Mouse (Mus musculus): Measurements from ENCODE around the gene Dolpp1. TPM values are rescaled to one million over a fixed set of nuclear protein-coding genes. Genes with fewer than 3 reads are reported as not detected.

Gene Dolpp1
- polyA plus RNA-seq, 1 experiment from 2014 or later = 41.7 TPM

- Histone ChIP-seq H3K27ac (ENCODE audit: low read depth) (no peak overlapping the region), H3K9me3 (ENCODE audit: control insufficient read depth, low read length) (no peaks in the 10 kb centered on the region), H3K27me3 (replicated peaks; ENCODE audit: control insufficient read depth, insufficient read depth, low read length) (no peaks in the 10 kb centered on the region), H3K36me3 (ENCODE audit: control insufficient read depth, insufficient read depth, low read length) (peaks cover 42% of the 10 kb centered on the region), H3K4me2 (ENCODE audit: low read length) (no peak overlapping the region), H3K4me3 (ENCODE audit: low read depth, low read length) (no peak overlapping the region), H3K9ac (ENCODE audit: low read length) (no peak overlapping the region), H3K4me1 (replicated peaks; ENCODE audit: control insufficient read depth, insufficient read depth, low read length) (peaks cover 10% of the 10 kb centered on the region)
- ATAC-seq (replicated peaks; ENCODE audit: low FRiP score, low TSS enrichment, low read depth) (no peak), DNase-seq (ENCODE audit: low spot score) (no peak)
- 64% methylated on average over 5 of the region's 5 CpGs for WGBS
These were observed 25.9 kb upstream of the Dolpp1 start for GRCm38 (mm10) chr2:30366203-30366602.

GRCm38 (mm10) chr2:30371544-30371943 lies 20.5 kb upstream of the Dolpp1 start:
- Histone ChIP-seq H3K36me3 (ENCODE audit: control insufficient read depth, insufficient read depth, low read length) (peaks cover 82% of the 10 kb centered on the region), H3K4me3 (ENCODE audit: low read depth, low read length) (no peak overlapping the region), H3K4me2 (ENCODE audit: low read length) (no peak overlapping the region), H3K27me3 (replicated peaks; ENCODE audit: control insufficient read depth, insufficient read depth, low read length) (no peaks in the 10 kb centered on the region), H3K9ac (ENCODE audit: low read length) (no peak overlapping the region), H3K9me3 (ENCODE audit: control insufficient read depth, low read length) (no peaks in the 10 kb centered on the region), H3K27ac (ENCODE audit: low read depth) (no peak overlapping the region), H3K4me1 (replicated peaks; ENCODE audit: control insufficient read depth, insufficient read depth, low read length) (no peaks in the 10 kb centered on the region)
- 93% methylated on average over 8 of the region's 8 CpGs for WGBS
- DNase-seq (ENCODE audit: low spot score) (no peak), ATAC-seq (replicated peaks; ENCODE audit: low FRiP score, low TSS enrichment, low read depth) (no peak)

DNA sequence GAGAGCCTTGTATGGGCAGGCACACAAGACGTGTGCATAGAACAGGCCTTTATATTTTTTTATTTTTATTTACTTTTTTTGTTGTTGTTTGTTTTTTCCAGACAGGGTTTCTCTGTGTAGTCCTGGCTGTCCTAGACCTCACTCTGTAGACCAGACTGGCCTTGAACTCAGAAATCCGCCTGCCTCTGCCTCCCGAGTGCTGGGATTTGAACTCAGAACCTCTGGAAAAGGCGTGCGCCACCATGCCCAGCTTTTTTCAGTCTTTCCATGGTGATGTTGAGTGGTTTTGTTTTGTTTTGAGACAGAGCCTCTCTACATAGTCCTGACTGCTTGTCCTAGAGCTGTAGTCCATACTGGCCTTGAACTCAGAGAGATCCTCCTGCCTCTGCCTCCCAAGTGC lies 19.3 kb upstream of the Dolpp1 start:
- Histone ChIP-seq H3K9me3 (ENCODE audit: control insufficient read depth, low read length) (no peaks in the 10 kb centered on the region), H3K27me3 (replicated peaks; ENCODE audit: control insufficient read depth, insufficient read depth, low read length) (no peaks in the 10 kb centered on the region), H3K27ac (ENCODE audit: low read depth) (no peak overlapping the region), H3K4me1 (replicated peaks; ENCODE audit: control insufficient read depth, insufficient read depth, low read length) (no peaks in the 10 kb centered on the region), H3K36me3 (ENCODE audit: control insufficient read depth, insufficient read depth, low read length) (peaks cover 85% of the 10 kb centered on the region), H3K4me3 (ENCODE audit: low read depth, low read length) (no peak overlapping the region), H3K4me2 (ENCODE audit: low read length) (no peak overlapping the region), H3K9ac (ENCODE audit: low read length) (no peak overlapping the region)
- DNase-seq (ENCODE audit: low spot score) = no peak
- WGBS = 98% methylated on average over 5 of the region's 5 CpGs
- ATAC-seq (replicated peaks; ENCODE audit: low FRiP score, low TSS enrichment, low read depth) = no peak

DNA sequence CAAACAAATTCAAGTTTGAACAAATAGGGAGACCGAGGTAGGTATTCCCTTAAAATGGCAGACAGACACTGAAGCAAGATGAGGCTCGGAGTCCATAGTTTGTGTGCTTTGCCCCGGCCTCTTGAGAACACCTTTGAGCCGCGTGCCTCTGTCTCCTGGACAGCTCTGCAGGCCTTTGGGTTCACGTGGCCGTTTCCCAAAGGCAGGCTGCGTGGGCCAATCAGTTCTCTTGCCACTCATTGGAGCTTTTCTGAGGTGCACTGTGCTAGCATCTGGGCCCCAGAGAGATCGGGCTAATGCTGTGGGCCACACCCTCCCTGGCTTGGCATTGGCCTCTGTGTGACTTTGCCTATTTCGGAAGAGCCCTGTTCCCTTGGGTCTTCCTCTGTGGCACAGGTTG lies 16.2 kb upstream of the Dolpp1 start:
- no peaks in the 10 kb centered on the region for H3K9me3 ChIP-seq (ENCODE audit: control insufficient read depth, low read length)

DNA sequence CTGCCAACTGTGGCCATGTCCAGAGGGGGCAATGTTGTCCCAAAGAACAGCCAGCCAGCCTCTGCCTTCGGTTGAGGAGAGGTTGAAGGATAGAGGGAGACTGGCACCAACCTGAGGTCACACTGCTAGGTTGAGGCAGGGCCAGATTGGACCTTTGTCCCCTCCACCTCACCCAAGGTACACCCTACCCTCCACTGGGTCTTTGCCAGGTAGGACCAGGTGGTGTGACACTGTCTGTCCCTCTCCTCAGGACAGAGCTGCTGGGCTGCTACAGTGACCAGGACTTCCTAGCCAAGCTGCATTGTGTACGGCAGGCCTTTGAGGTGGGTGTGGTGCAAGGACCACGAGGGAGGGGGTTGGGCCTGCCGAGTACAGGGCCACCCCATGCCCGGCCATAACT lies 14.3 kb upstream of the Dolpp1 start:
- DNase-seq (ENCODE audit: low spot score) (no peak), ATAC-seq (replicated peaks; ENCODE audit: low FRiP score, low TSS enrichment, low read depth) (no peak)
- no peaks in the 10 kb centered on the region for H3K9me3 ChIP-seq (ENCODE audit: control insufficient read depth, low read length)
- 84% methylated on average over 5 of the region's 5 CpGs for WGBS
- H3K4me2 ChIP-seq (ENCODE audit: low read length) = no peak overlapping the region
- peaks cover 76% of the 10 kb centered on the region for H3K36me3 ChIP-seq (ENCODE audit: control insufficient read depth, insufficient read depth, low read length)
- no peaks in the 10 kb centered on the region for H3K27me3 ChIP-seq (replicated peaks; ENCODE audit: control insufficient read depth, insufficient read depth, low read length)
- H3K4me1 ChIP-seq (replicated peaks; ENCODE audit: control insufficient read depth, insufficient read depth, low read length) = no peaks in the 10 kb centered on the region
- H3K9ac ChIP-seq (ENCODE audit: low read length) = no peak overlapping the region
- no peak overlapping the region for H3K4me3 ChIP-seq (ENCODE audit: low read depth, low read length)
- no peak overlapping the region for H3K27ac ChIP-seq (ENCODE audit: low read depth)

More for the DNA sequence above, 16.2 kb upstream of the Dolpp1 start:
- H3K4me3 ChIP-seq (ENCODE audit: low read depth, low read length) = no peak overlapping the region
- no peak overlapping the region for H3K9ac ChIP-seq (ENCODE audit: low read length)
- no peak for DNase-seq (ENCODE audit: low spot score)
- WGBS = 94% methylated on average over 10 of the region's 10 CpGs
- no peak for ATAC-seq (replicated peaks; ENCODE audit: low FRiP score, low TSS enrichment, low read depth)
- no peak overlapping the region for H3K27ac ChIP-seq (ENCODE audit: low read depth)
- H3K36me3 ChIP-seq (ENCODE audit: control insufficient read depth, insufficient read depth, low read length) = peaks cover 78% of the 10 kb centered on the region
- H3K27me3 ChIP-seq (replicated peaks; ENCODE audit: control insufficient read depth, insufficient read depth, low read length) = no peaks in the 10 kb centered on the region
- H3K4me2 ChIP-seq (ENCODE audit: low read length) = no peak overlapping the region
- H3K4me1 ChIP-seq (replicated peaks; ENCODE audit: control insufficient read depth, insufficient read depth, low read length) = no peaks in the 10 kb centered on the region

DNA sequence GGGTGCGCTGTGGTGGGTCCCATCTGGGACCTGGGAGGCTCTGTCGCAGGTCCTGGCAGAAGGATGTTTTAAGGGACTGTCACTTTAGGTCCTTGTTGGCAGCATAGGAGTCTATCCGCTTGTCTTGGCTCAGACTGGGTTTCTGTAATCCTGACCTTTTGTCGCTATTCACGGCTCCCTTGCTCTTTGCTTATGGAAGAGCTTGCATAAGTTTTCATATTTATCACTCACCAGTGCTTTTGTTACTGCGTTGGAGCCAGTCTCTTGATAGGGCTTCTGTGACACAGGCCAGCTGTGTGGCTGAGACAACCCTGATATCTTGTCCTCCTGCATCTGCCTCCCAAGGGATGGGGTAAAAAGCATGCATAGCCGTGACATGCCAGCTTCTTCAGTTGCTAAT lies 12.7 kb upstream of the Dolpp1 start:
- Histone ChIP-seq H3K4me1 (replicated peaks; ENCODE audit: control insufficient read depth, insufficient read depth, low read length) (no peaks in the 10 kb centered on the region), H3K27ac (ENCODE audit: low read depth) (no peak overlapping the region), H3K4me3 (ENCODE audit: low read depth, low read length) (no peak overlapping the region), H3K9ac (ENCODE audit: low read length) (no peak overlapping the region), H3K4me2 (ENCODE audit: low read length) (no peak overlapping the region), H3K36me3 (ENCODE audit: control insufficient read depth, insufficient read depth, low read length) (peaks cover 74% of the 10 kb centered on the region), H3K9me3 (ENCODE audit: control insufficient read depth, low read length) (no peaks in the 10 kb centered on the region), H3K27me3 (replicated peaks; ENCODE audit: control insufficient read depth, insufficient read depth, low read length) (no peaks in the 10 kb centered on the region)
- WGBS = 89% methylated on average over 7 of the region's 7 CpGs
- DNase-seq (ENCODE audit: low spot score) (no peak), ATAC-seq (replicated peaks; ENCODE audit: low FRiP score, low TSS enrichment, low read depth) (no peak)

DNA sequence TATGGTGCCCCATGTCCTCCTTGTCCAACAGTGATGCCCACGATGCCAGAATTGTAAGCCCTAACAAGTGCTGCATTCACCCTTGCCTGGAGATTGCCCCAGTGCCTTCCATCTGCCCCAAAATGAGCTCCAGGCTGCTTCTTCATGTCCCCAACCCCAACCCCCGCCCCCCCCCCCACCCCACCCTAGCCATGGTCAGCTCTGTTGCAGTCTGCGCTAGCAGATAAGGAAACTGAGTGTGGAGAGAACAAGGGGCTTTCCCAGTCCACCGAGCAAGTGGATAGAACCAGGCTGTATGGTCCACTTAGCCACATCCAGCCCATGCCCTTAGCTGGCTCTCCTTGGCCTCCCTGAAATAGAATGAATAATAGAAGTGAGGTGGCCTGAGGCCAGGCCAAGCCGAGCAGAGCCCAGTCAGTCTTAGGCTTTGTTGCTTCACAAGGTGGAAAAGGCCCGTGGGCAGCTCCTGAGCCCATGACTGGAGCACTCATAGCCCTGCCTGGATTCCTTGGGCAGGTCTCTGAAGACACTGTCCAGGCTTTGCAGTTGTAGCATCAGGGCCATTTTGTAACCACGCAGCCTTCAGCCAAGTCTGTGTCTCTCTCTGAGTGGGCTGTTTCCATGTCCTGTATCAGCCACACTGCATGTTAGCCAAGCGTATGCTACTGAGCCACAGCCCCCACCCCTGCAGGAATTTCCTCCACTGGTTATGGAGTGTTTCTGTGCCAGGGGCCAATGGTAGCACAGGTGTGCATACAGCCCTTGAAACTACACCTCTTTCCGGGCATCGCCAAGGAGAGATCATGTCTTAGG lies 11.3 kb upstream of the Dolpp1 start:
- no peaks in the 10 kb centered on the region for H3K4me1 ChIP-seq (replicated peaks; ENCODE audit: control insufficient read depth, insufficient read depth, low read length)
- H3K4me3 ChIP-seq (ENCODE audit: low read depth, low read length) = no peak overlapping the region
- no peak overlapping the region for H3K4me2 ChIP-seq (ENCODE audit: low read length)
- H3K36me3 ChIP-seq (ENCODE audit: control insufficient read depth, insufficient read depth, low read length) = peaks cover 68% of the 10 kb centered on the region
- no peak for DNase-seq (ENCODE audit: low spot score)
- H3K27me3 ChIP-seq (replicated peaks; ENCODE audit: control insufficient read depth, insufficient read depth, low read length) = no peaks in the 10 kb centered on the region
- 89% methylated on average over 10 of the region's 10 CpGs for WGBS
- H3K9me3 ChIP-seq (ENCODE audit: control insufficient read depth, low read length) = no peaks in the 10 kb centered on the region
- ATAC-seq (replicated peaks; ENCODE audit: low FRiP score, low TSS enrichment, low read depth) = no peak
- no peak overlapping the region for H3K27ac ChIP-seq (ENCODE audit: low read depth)
- H3K9ac ChIP-seq (ENCODE audit: low read length) = no peak overlapping the region

DNA sequence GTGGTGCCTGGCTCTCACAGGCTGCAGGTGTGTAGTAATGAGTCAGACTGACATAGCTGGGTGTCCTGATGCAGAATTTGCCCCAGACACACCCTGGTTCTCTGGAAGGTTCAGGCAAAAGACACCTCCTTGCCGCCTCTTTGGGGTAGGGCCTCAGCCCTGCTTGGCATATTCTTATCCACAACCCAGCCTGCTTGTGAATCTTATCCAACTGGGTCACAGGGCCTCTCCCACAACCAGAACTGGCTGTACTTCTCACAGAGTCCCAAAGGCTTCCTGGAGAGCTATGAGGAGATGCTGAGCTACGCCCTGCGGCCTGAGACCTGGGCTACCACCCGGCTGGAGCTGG lies 10.7 kb upstream of the Dolpp1 start:
- Histone ChIP-seq H3K4me2 (ENCODE audit: low read length) (no peak overlapping the region), H3K36me3 (ENCODE audit: control insufficient read depth, insufficient read depth, low read length) (peaks cover 62% of the 10 kb centered on the region)
- ATAC-seq (replicated peaks; ENCODE audit: low FRiP score, low TSS enrichment, low read depth) = no peak

GRCm38 (mm10) chr2:30384814-30385213 lies 7.2 kb upstream of the Dolpp1 start:
- Histone ChIP-seq H3K4me3 (ENCODE audit: low read depth, low read length) (no peak overlapping the region), H3K4me1 (replicated peaks; ENCODE audit: control insufficient read depth, insufficient read depth, low read length) (no peaks in the 10 kb centered on the region), H3K9me3 (ENCODE audit: control insufficient read depth, low read length) (no peaks in the 10 kb centered on the region), H3K27me3 (replicated peaks; ENCODE audit: control insufficient read depth, insufficient read depth, low read length) (no peaks in the 10 kb centered on the region), H3K4me2 (ENCODE audit: low read length) (no peak overlapping the region), H3K27ac (ENCODE audit: low read depth) (no peak overlapping the region), H3K36me3 (ENCODE audit: control insufficient read depth, insufficient read depth, low read length) (peaks cover 32% of the 10 kb centered on the region), H3K9ac (ENCODE audit: low read length) (no peak overlapping the region)
- DNase-seq (ENCODE audit: low spot score) = no peak
- no peak for ATAC-seq (replicated peaks; ENCODE audit: low FRiP score, low TSS enrichment, low read depth)
- 83% methylated on average over 5 of the region's 5 CpGs for WGBS

More for the DNA sequence above, 10.7 kb upstream of the Dolpp1 start:
- no peaks in the 10 kb centered on the region for H3K9me3 ChIP-seq (ENCODE audit: control insufficient read depth, low read length)
- H3K4me1 ChIP-seq (replicated peaks; ENCODE audit: control insufficient read depth, insufficient read depth, low read length) = no peaks in the 10 kb centered on the region
- no peak for DNase-seq (ENCODE audit: low spot score)
- H3K9ac ChIP-seq (ENCODE audit: low read length) = no peak overlapping the region
- H3K27me3 ChIP-seq (replicated peaks; ENCODE audit: control insufficient read depth, insufficient read depth, low read length) = no peaks in the 10 kb centered on the region
- no peak overlapping the region for H3K27ac ChIP-seq (ENCODE audit: low read depth)
- 95% methylated on average over 4 of the region's 4 CpGs for WGBS
- no peak overlapping the region for H3K4me3 ChIP-seq (ENCODE audit: low read depth, low read length)
